Mouse (Mus musculus): ENCODE measurements at regions not wholly inside any gene's neighbourhood (a gene's known extent, or its start where the extent isn't known, plus 50 kb on each side); places are given as distances from the start of the nearest gene placed in this dataset.

- H3K27me3 ChIP-seq (replicated peaks; ENCODE audit: control insufficient read depth, insufficient read depth, low read length), result no peaks in the 10 kb centered on the region
- H3K9ac ChIP-seq (ENCODE audit: low read depth, low read length), result no peak overlapping the region
- no peaks in the 10 kb centered on the region for H3K4me1 ChIP-seq (replicated peaks; ENCODE audit: control insufficient read depth, insufficient read depth, low read length)
- ATAC-seq, result no peak
- no peak for TF ChIP-seq CTCF (IDR thresholded peaks at IDR 0.05; ENCODE audit: low read depth)
- H3K4me2 ChIP-seq (replicated peaks; ENCODE audit: low read depth), result no peak overlapping the region
- H3K36me3 ChIP-seq (ENCODE audit: control insufficient read depth, insufficient read depth), result no peaks in the 10 kb centered on the region
- 81% methylated on average over 2 of the region's 2 CpGs for WGBS
- H3K4me3 ChIP-seq (ENCODE audit: low read depth, low read length), result no peak overlapping the region
- no peaks in the 10 kb centered on the region for H3K9me3 ChIP-seq (ENCODE audit: control insufficient read depth)
- no peak overlapping the region for H3K27ac ChIP-seq (ENCODE audit: low read depth, low read length)
Measured at GRCm38 (mm10) chr7:88940196-88940595, 463.8 kb downstream of the Tmem135 start.

DNA sequence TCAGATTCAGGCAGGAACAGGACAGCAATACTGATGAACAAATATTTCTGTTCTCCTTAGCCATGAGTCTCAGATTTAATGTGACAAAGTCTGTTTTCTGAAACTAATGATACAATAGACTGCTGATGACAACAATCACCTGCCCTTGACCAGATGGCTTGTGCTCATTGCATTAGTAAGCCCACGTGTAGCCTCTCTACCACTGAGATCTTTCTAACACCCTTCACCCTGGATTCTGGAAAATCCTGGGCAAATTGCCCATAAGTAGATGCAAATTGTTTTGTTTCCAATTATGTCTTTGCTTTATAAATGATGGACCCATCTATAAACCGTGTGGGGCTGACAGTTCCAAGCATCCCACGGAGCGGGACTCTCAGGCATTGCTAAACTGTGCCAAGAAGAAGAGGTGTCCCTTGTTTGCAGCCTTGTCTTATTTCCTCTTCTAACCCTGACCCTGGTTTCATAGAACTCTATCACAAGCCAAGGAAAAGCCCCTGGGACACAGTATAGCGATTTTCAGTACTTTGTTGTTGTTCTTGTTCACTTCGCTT, 475.7 kb downstream of the Tmem135 start:
- H3K4me1 ChIP-seq (replicated peaks; ENCODE audit: control insufficient read depth, insufficient read depth, low read length), result no peaks in the 10 kb centered on the region
- no peak overlapping the region for H3K9ac ChIP-seq (ENCODE audit: low read depth, low read length)
- no peak overlapping the region for H3K27ac ChIP-seq (ENCODE audit: low read depth, low read length)
- no peaks in the 10 kb centered on the region for H3K27me3 ChIP-seq (replicated peaks; ENCODE audit: control insufficient read depth, insufficient read depth, low read length)
- no peak overlapping the region for H3K4me3 ChIP-seq (ENCODE audit: low read depth, low read length)
- no peaks in the 10 kb centered on the region for H3K9me3 ChIP-seq (ENCODE audit: control insufficient read depth)
- WGBS, result 64% methylated on average over 6 of the region's 6 CpGs
- no peaks in the 10 kb centered on the region for H3K36me3 ChIP-seq (ENCODE audit: control insufficient read depth, insufficient read depth)
- H3K4me2 ChIP-seq (replicated peaks; ENCODE audit: low read depth), result no peak overlapping the region
- no peak for TF ChIP-seq CTCF (IDR thresholded peaks at IDR 0.05; ENCODE audit: low read depth)
- no peak for ATAC-seq

All from intestine, postnatal 0 days (tissue).